Mouse (Mus musculus): Measurements from ENCODE around the gene Chmp5. TPM values are rescaled to one million over a fixed set of nuclear protein-coding genes. Genes with fewer than 3 reads are reported as not detected.

Chmp5 gene
- 146 and 162 TPM in 2 replicates for polyA plus RNA-seq (2021; fragmentation: Nextera tagmentation)
- long read RNA-seq, experiment 1, transcript Chmp5-201 (8 exons, 1,519 nt), result major isoform, 261 of 290 reads
- long read RNA-seq, experiment 1, partial matches to known transcripts, result 26 of 290 reads
- long read RNA-seq, experiment 1, other reads (novel, unspliced or antisense), result 3 of 290 reads
- long read RNA-seq, experiment 2, transcript Chmp5-201 (8 exons, 1,519 nt), result major isoform, 462 of 472 reads
- long read RNA-seq, experiment 2, partial matches to known transcripts, result 3 of 472 reads
- long read RNA-seq, experiment 2, other reads (novel, unspliced or antisense), result 7 of 472 reads

DNA sequence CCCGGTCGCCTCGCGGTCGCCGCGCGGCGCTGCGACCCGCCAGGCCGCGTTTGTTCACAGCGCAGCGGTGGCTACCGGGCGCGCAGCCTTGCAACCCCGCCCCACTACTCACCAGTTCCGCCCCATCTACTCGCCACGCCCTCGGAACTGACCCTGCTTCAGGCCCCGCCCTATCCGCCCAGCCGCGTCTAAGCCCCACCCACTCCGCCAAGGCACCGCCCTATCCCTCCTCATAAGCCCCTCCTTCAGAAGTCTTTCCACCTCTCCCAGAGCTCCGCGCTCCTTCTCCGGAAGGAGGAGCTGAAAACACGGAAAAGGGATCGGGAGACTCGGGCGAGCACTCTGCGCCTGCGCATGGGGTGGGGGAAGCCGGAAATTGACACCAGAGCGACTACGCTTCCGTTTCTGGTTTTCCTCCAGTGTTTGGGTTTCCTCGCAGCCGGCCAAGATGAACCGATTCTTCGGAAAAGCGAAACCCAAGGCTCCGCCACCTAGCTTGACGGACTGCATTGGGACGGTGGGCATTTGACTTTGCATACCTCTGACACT lies at the start of gene Chmp5, which contains the start of gene Bag1:
Chmp5 (plus strand) TSS at position 248 of the 549 bp plus-strand sequence.
Bag1 (minus strand) TSS at position 135 of the 549 bp plus-strand sequence.

GRCm38 (mm10) chr4:40919785-40920184 lies 28.4 kb upstream of the Chmp5 start, which contains the start of gene Spink4:
TSS of gene Spink4 (plus strand) at chr4:40920052.

DNA sequence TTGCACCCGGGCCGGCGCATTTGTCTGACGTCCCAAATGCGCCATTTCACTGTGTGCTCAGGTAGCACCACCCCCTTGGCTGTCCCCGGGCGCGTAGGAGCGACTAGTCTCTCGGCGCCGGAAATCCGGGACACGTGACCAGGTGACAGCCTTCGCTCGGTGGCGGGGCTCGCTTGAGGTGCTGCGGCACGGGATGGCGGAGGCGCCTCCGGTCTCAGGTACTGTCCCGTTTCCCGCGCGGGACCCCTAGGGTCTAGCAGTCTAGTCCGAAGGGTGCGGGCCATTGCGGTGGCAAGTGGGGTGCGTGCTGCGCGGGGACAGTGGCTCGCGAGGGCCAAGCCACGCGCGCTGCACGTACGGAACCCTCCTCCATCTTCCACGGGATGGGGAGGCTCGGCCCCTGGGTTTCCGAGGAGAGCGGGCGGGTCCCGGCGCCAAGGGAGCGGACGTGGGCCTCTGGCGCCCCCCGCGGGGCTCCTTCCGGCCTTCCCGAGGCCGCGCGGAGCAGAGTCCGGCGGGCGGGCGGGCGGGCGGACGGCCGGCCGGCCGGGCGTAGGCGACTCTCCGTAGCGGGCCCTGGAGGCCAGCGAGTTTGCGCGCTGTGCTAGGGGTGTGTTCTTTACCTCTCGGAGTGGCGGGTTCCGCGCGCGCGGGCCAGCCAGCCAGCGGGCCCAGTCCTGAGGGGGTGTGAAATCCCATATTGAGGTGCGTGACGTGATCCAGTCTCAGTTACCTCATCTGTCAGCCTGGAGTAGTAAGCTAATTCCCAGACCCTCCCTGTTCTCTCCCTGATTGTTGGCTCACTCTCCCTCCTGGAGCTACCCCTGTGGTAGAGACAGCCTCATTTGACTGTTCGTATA lies 22.9 kb downstream of the Chmp5 start, which contains the start of gene Nfx1:
Nfx1 (plus strand) TSS at position 65 of the 860 bp plus-strand sequence.

Small RNAs within 50 kb of the gene (microRNA-seq; reads per million reads assigned to microRNA genes)
- 1.5 reads per million for gene Mir3094

Other genes starting within 250 kb of the Chmp5 start
- gene Aptx, start 245.2 kb upstream of the Chmp5 start, polyA plus RNA-seq (2021; fragmentation: Nextera tagmentation), result 21.7 and 23.5 TPM in 2 replicates
- gene Dnaja1, start 226.3 kb upstream of the Chmp5 start, polyA plus RNA-seq (2021; fragmentation: Nextera tagmentation), result 480 and 564 TPM in 2 replicates
- gene Smu1, start 190.5 kb upstream of the Chmp5 start, polyA plus RNA-seq (2021; fragmentation: Nextera tagmentation), result 100 and 102 TPM in 2 replicates
- 5.3 and 11.2 TPM in 2 replicates for gene B4galt1, start 94.4 kb upstream of the Chmp5 start, polyA plus RNA-seq (2021; fragmentation: Nextera tagmentation)
- gene Spink4, start 28.4 kb upstream of the Chmp5 start, polyA plus RNA-seq (2021; fragmentation: Nextera tagmentation), result not detected in 2 replicates
- gene Bag1, start 113 bp upstream of the Chmp5 start, polyA plus RNA-seq (2021; fragmentation: Nextera tagmentation), result 62.8 and 75.0 TPM in 2 replicates
- gene Nfx1, start 22.5 kb downstream of the Chmp5 start, polyA plus RNA-seq (2021; fragmentation: Nextera tagmentation), result 25.1 and 25.9 TPM in 2 replicates
- gene Aqp7, start 99.7 kb downstream of the Chmp5 start, polyA plus RNA-seq (2021; fragmentation: Nextera tagmentation), result not detected in 2 replicates
- gene Aqp3, start 149.8 kb downstream of the Chmp5 start, polyA plus RNA-seq (2021; fragmentation: Nextera tagmentation), result not detected in 2 replicates
- gene Nol6, start 176.0 kb downstream of the Chmp5 start, polyA plus RNA-seq (2021; fragmentation: Nextera tagmentation), result 46.6 and 51.3 TPM in 2 replicates
- 18.9 and 19.5 TPM in 2 replicates for gene Ube2r2, start 187.3 kb downstream of the Chmp5 start, polyA plus RNA-seq (2021; fragmentation: Nextera tagmentation)